Mouse (Mus musculus) myocyte (in vitro differentiated cells): Measurements from ENCODE around the gene Mcat. TPM values are rescaled to one million over a fixed set of nuclear protein-coding genes. Genes with fewer than 3 reads are reported as not detected.

Source experiments
- H3K27me3 ChIP-seq: one replicate; pipeline ENCODE4 v1.6.1; 2011; ENCODE audit not compliant: control insufficient read depth, insufficient read depth, insufficient read length
- H3K36me3 ChIP-seq: one replicate; pipeline ENCODE4 v1.6.1; 2011; ENCODE audit not compliant: control insufficient read depth, insufficient read depth
- H3K4me2 ChIP-seq: one replicate; pipeline ENCODE4 v1.6.1; 2011; ENCODE audit warnings: low read depth, control low read depth
- H3K4me3 ChIP-seq: one replicate; pipeline ENCODE4 v1.5.1; 2011; ENCODE audit warnings: mild to moderate bottlenecking, control low read depth, moderate library complexity
- H3K79me2 ChIP-seq: one replicate; pipeline ENCODE4 v1.6.1; 2011; ENCODE audit not compliant: control insufficient read depth, insufficient read depth
- H3ac ChIP-seq: one replicate; pipeline ENCODE4 v1.6.1; 2011; ENCODE audit not compliant: control insufficient read depth, insufficient read length
- CEBPB ChIP-seq: IDR thresholded peaks from 2 replicates; pipeline ENCODE4 v1.6.1; 2011; ENCODE audit warnings: mild to moderate bottlenecking, moderate library complexity; ENCODE audit not compliant: poor library complexity, insufficient read depth, severe bottlenecking
- E2F4 ChIP-seq: IDR thresholded peaks from one replicate; pipeline ENCODE4 v1.6.1; 2011; ENCODE audit warnings: mild to moderate bottlenecking, control low read depth, moderate library complexity; ENCODE audit not compliant: insufficient read depth
- MAX ChIP-seq: IDR thresholded peaks from one replicate; pipeline ENCODE4 v1.6.1; 2011; ENCODE audit warnings: low read depth, mild to moderate bottlenecking, control low read depth
- MYOD1 ChIP-seq, 3 experiments: IDR thresholded peaks; one replicate each; pipeline ENCODE4 v1.6.1; 2011; ENCODE audit warnings: control low read depth in 2 of 3, low read depth in 2 of 3, mild to moderate bottlenecking in 2 of 3, moderate library complexity in 1 of 3; ENCODE audit not compliant: insufficient read length in 2 of 3, control insufficient read depth in 1 of 3
- MYOG ChIP-seq, 3 experiments: IDR thresholded peaks; one replicate each; pipeline ENCODE4 v1.6.1; 2011; ENCODE audit warnings: control low read depth in 2 of 3, low read depth in 2 of 3, mild to moderate bottlenecking in 2 of 3; ENCODE audit not compliant: insufficient read length in 2 of 3, control insufficient read depth in 1 of 3, insufficient read depth in 1 of 3
- POLR2A ChIP-seq: IDR thresholded peaks from one replicate; pipeline ENCODE4 v1.6.1; 2011; ENCODE audit warnings: low read depth, mild to moderate bottlenecking, control low read depth, moderate library complexity; ENCODE audit not compliant: insufficient read length
- POLR2AphosphoS2 ChIP-seq: IDR thresholded peaks from one replicate; pipeline ENCODE4 v1.6.1; 2011; ENCODE audit warnings: low read depth, control low read depth; ENCODE audit not compliant: insufficient read length
- REST ChIP-seq: IDR thresholded peaks from one replicate; pipeline ENCODE4 v1.6.1; 2011; ENCODE audit warnings: mild to moderate bottlenecking, control low read depth, moderate library complexity; ENCODE audit not compliant: insufficient read depth, insufficient read length
- SRF ChIP-seq: IDR thresholded peaks from one replicate; pipeline ENCODE4 v1.6.1; 2011; ENCODE audit warnings: low read depth; ENCODE audit not compliant: control insufficient read depth, insufficient read length
- TCF12 ChIP-seq: IDR thresholded peaks from one replicate; pipeline ENCODE4 v1.6.1; 2011; ENCODE audit warnings: mild to moderate bottlenecking, control low read depth; ENCODE audit not compliant: poor library complexity, insufficient read depth, severe bottlenecking
- TCF3 ChIP-seq: IDR thresholded peaks from one replicate; pipeline ENCODE4 v1.6.1; 2011; ENCODE audit warnings: low read depth, control low read depth; ENCODE audit not compliant: insufficient read length
- USF1 ChIP-seq: IDR thresholded peaks from one replicate; pipeline ENCODE4 v1.6.1; 2011; ENCODE audit warnings: low read depth, mild to moderate bottlenecking, control low read depth, moderate library complexity
- polyA plus RNA-seq: library from polyadenylated mRNA; unstranded; fragments of >200 nt; fragmentation: generic; extraction: Trizol; gene quantifications from one replicate; pipeline ENCODE4 v1.2.1, GENCODE M21; 2012; ENCODE audit warnings: missing spikeins

Mcat gene
- polyA plus RNA-seq, 1 experiment = 55.9 TPM

DNA sequence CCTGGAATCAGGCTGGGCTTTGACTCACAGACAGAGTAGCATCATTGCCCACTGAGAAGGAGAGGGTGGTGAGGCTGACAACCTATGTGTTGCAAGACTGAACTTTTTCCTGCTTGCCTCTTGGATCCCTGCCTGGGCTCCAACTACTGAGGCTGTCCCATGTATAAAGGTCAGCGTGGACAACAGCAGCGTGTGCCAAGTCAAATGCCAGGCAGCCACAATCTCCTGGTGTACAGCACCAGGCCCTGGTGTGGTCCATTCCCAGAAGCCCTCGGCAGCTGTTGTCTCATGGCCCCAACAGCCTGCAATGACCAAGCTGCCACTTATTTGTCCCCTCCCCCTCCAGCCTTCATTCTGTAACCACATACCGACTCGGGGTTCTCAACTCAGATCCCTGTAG, 8.0 kb upstream of the Mcat start:
- no peak overlapping the region for H3ac ChIP-seq
- no peak overlapping the region for H3K4me3 ChIP-seq
- peaks cover 43% of the 10 kb centered on the region for H3K79me2 ChIP-seq
- no peaks in the 10 kb centered on the region for H3K27me3 ChIP-seq
- H3K36me3 ChIP-seq = peaks cover 13% of the 10 kb centered on the region
- peak overlapping the region; percentile 66 for H3K4me2 ChIP-seq
- no peak for TF ChIP-seq MAX
- peak; percentile 20 for TF ChIP-seq POLR2A
- no peak for TF ChIP-seq E2F4
- TF ChIP-seq MYOG (IDR thresholded peaks at IDR 0.05; ENCODE audit: control insufficient read depth in 1 of 3, insufficient read depth in 1 of 3, insufficient read length in 2 of 3, low read depth in 2 of 3) = peak; percentile 97 to 99 (median 97)
- no peak for TF ChIP-seq USF1
- peak; percentile 90 to 99 (median 94) for TF ChIP-seq MYOD1 (IDR thresholded peaks at IDR 0.05; ENCODE audit: control insufficient read depth in 1 of 3, insufficient read length in 2 of 3, low read depth in 2 of 3)
- no peak for TF ChIP-seq POLR2AphosphoS2
- peak; percentile 32 for TF ChIP-seq SRF
- TF ChIP-seq TCF3 = peak; percentile 93
- peak; percentile 94 for TF ChIP-seq TCF12
- peak; percentile 75 for TF ChIP-seq CEBPB
- no peak for TF ChIP-seq REST

- H3K4me3 ChIP-seq = no peak overlapping the region
- H3ac ChIP-seq = no peak overlapping the region
- H3K4me2 ChIP-seq = no peak overlapping the region
- TF ChIP-seq MAX (no peak), CEBPB (no peak), MYOD1 (IDR thresholded peaks at IDR 0.05; ENCODE audit: control insufficient read depth in 1 of 3, insufficient read length in 2 of 3, low read depth in 2 of 3) (no peak), USF1 (no peak), SRF (no peak), REST (no peak), TCF12 (no peak), POLR2A (no peak), E2F4 (no peak), TCF3 (no peak), POLR2AphosphoS2 (no peak), MYOG (IDR thresholded peaks at IDR 0.05; ENCODE audit: control insufficient read depth in 1 of 3, insufficient read depth in 1 of 3, insufficient read length in 2 of 3, low read depth in 2 of 3) (no peak)
- H3K79me2 ChIP-seq = peaks cover 48% of the 10 kb centered on the region
- peaks cover 3% of the 10 kb centered on the region for H3K36me3 ChIP-seq
- H3K27me3 ChIP-seq = no peaks in the 10 kb centered on the region
Observed at GRCm38 (mm10) chr15:83570641-83571040, 7.1 kb upstream of the Mcat start.

DNA sequence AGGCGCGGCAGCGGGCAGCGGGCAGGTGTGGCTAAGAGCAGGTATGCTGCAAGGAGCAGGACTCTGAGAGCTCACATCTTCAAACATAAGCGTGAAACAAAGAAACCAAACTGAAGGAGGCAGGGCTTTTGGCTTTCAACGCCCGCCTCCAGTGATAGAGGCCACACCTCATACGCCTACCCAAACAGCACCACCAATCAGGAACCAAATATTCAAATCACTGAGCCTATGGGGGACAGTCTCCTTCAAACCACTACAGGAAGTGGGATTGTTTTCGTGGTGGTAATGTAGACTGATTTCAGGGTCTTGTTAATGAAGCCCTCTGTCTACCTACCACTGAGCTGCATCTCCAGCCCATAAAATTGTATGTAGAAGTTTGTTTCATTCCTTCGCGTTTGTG, 6.1 kb upstream of the Mcat start:
- no peak overlapping the region for H3K4me3 ChIP-seq
- H3K79me2 ChIP-seq = peaks cover 48% of the 10 kb centered on the region
- no peaks in the 10 kb centered on the region for H3K27me3 ChIP-seq
- no peak overlapping the region for H3K4me2 ChIP-seq
- no peak overlapping the region for H3ac ChIP-seq
- H3K36me3 ChIP-seq = no peaks in the 10 kb centered on the region
- TF ChIP-seq USF1 (no peak), TCF12 (no peak), CEBPB (no peak), REST (no peak)

GRCm38 (mm10) chr15:83568544-83568943, 5.0 kb upstream of the Mcat start:
- Histone ChIP-seq H3ac (no peak overlapping the region), H3K36me3 (no peaks in the 10 kb centered on the region), H3K27me3 (no peaks in the 10 kb centered on the region), H3K4me2 (no peak overlapping the region), H3K4me3 (no peak overlapping the region), H3K79me2 (peaks cover 60% of the 10 kb centered on the region)
- TF ChIP-seq POLR2AphosphoS2 (no peak), E2F4 (no peak), REST (no peak), SRF (no peak), USF1 (no peak)

GRCm38 (mm10) chr15:83567728-83568127, 4.1 kb upstream of the Mcat start:
- no peak overlapping the region for H3ac ChIP-seq
- no peaks in the 10 kb centered on the region for H3K36me3 ChIP-seq
- peaks cover 60% of the 10 kb centered on the region for H3K79me2 ChIP-seq
- H3K4me2 ChIP-seq = peak overlapping the region; percentile 31
- no peaks in the 10 kb centered on the region for H3K27me3 ChIP-seq
- no peak overlapping the region for H3K4me3 ChIP-seq
- no peak for TF ChIP-seq POLR2A
- TF ChIP-seq MAX = no peak
- no peak for TF ChIP-seq TCF3
- no peak for TF ChIP-seq SRF
- TF ChIP-seq MYOD1 (IDR thresholded peaks at IDR 0.05; ENCODE audit: control insufficient read depth in 1 of 3, insufficient read length in 2 of 3, low read depth in 2 of 3) = no peak
- no peak for TF ChIP-seq USF1
- TF ChIP-seq CEBPB = no peak
- no peak for TF ChIP-seq REST
- no peak for TF ChIP-seq TCF12
- no peak for TF ChIP-seq MYOG (IDR thresholded peaks at IDR 0.05; ENCODE audit: control insufficient read depth in 1 of 3, insufficient read depth in 1 of 3, insufficient read length in 2 of 3, low read depth in 2 of 3)
